Mouse (Mus musculus) MEL (cell line): Measurements from ENCODE around the gene Dennd4c.

Source experiments
- CTCF ChIP-seq, 3 experiments: IDR thresholded peaks in 2 of 3; conservative IDR thresholded peaks in 1 of 3; 2 replicates each; pipeline ENCODE4 v1.5.1; 2011 to 2012; ENCODE audit warnings: low read length in 3 of 3, low read depth in 2 of 3, mild to moderate bottlenecking in 2 of 3, improper control_type of control experiment in 1 of 3, inconsistent platforms in 1 of 3, mixed read lengths in 1 of 3, moderate library complexity in 1 of 3; ENCODE audit not compliant: control insufficient read depth in 1 of 3, insufficient read depth in 1 of 3, poor library complexity in 1 of 3, severe bottlenecking in 1 of 3
- EP300 ChIP-seq, 2 experiments: IDR thresholded peaks; 2 replicates each; pipeline ENCODE4 v1.6.1; 2011; ENCODE audit warnings: improper control_type of control experiment in 2 of 2, low read length in 2 of 2, low read depth in 1 of 2, mild to moderate bottlenecking in 1 of 2
- GATA1 ChIP-seq: IDR thresholded peaks from 2 replicates; pipeline ENCODE4 v1.6.1; 2011; ENCODE audit warnings: low read depth, low read length, improper control_type of control experiment
- JUND ChIP-seq: IDR thresholded peaks from 2 replicates; pipeline ENCODE4 v1.6.1; 2011; ENCODE audit warnings: low read depth, mild to moderate bottlenecking, improper control_type of control experiment, low read length
- MAX ChIP-seq: IDR thresholded peaks from 2 replicates; pipeline ENCODE4 v1.6.1; 2011; ENCODE audit warnings: low read length, improper control_type of control experiment
- NELFE ChIP-seq: IDR thresholded peaks from 2 replicates; pipeline ENCODE4 v1.6.1; 2011; ENCODE audit warnings: low read depth, low read length, improper control_type of control experiment
- POLR2A ChIP-seq, 2 experiments: IDR thresholded peaks; 2 replicates each; pipeline ENCODE4 v1.6.1; 2011 to 2012; ENCODE audit warnings: low read length in 2 of 2, mild to moderate bottlenecking in 2 of 2, control low read depth in 1 of 2, improper control_type of control experiment in 1 of 2, low read depth in 1 of 2, moderate library complexity in 1 of 2; ENCODE audit not compliant: control insufficient read depth in 1 of 2, insufficient read depth in 1 of 2, poor library complexity in 1 of 2
- RCOR1 ChIP-seq: IDR thresholded peaks from 2 replicates; pipeline ENCODE4 v1.6.1; 2012; ENCODE audit warnings: low read depth, mild to moderate bottlenecking, inconsistent platforms, low read length, improper control_type of control experiment
- SIN3A ChIP-seq: IDR thresholded peaks from 2 replicates; pipeline ENCODE4 v1.6.1; 2012; ENCODE audit warnings: low read length, improper control_type of control experiment, inconsistent platforms
- SMC3 ChIP-seq: IDR thresholded peaks from 2 replicates; pipeline ENCODE4 v1.6.1; 2011; ENCODE audit warnings: low read depth, low read length, improper control_type of control experiment
- USF1 ChIP-seq: IDR thresholded peaks from 2 replicates; pipeline ENCODE4 v1.6.1; 2014; ENCODE audit warnings: low read depth, mild to moderate bottlenecking, inconsistent platforms, low read length, improper control_type of control experiment, moderate library complexity
- USF2 ChIP-seq, 2 experiments: IDR thresholded peaks; 2 replicates each; pipeline ENCODE4 v1.6.1; 2011 to 2012; ENCODE audit warnings: improper control_type of control experiment in 2 of 2, low read length in 2 of 2, borderline replicate concordance in 1 of 2, inconsistent platforms in 1 of 2, low read depth in 1 of 2, mild to moderate bottlenecking in 1 of 2; ENCODE audit not compliant: insufficient read depth in 1 of 2
- ZC3H11A ChIP-seq: IDR thresholded peaks from 2 replicates; pipeline ENCODE4 v1.6.1; 2012; ENCODE audit warnings: low read depth, mild to moderate bottlenecking, inconsistent platforms, low read length, improper control_type of control experiment
- ZKSCAN1 ChIP-seq: IDR thresholded peaks from 2 replicates; pipeline ENCODE4 v1.6.1; 2012; ENCODE audit warnings: low read depth, mild to moderate bottlenecking, inconsistent platforms, low read length, improper control_type of control experiment, moderate library complexity

DNA sequence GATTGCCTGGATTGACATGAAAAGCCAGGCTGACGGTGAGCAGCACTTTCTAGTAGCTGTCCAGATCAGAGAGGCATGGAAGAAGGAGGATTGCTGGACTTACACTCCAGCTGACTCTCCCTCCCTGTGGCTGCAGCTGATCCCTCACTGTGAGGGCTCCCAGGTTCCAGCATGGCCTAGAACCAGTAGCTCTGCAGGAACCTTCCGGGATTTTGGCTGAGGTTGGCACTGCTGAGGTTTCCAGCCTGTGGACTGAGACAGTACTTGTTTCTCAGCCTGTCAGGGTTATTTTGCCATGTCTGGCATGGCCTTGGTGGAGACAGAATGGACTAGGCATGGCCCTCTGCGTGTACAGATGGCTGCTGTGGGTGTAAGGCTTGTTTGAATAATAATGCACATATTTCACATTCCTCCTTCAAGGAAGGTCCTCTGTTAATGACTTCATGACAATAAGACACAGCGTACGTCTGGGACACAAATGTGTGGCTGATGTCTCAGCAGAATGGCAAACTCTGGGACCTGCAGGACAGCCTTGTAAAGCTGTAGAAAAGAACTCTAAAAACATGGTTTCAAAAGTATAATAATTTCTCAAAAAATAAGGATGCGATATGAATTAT, 38.2 kb upstream of the Dennd4c start:
- TF ChIP-seq JUND (no peak), CTCF (IDR thresholded peaks at IDR 0.05 in 2 of 3, conservative IDR thresholded peaks at IDR 0.05 in 1 of 3; ENCODE audit: control insufficient read depth in 1 of 3, insufficient read depth in 1 of 3, low read depth in 2 of 3, low read length in 3 of 3, poor library complexity in 1 of 3, severe bottlenecking in 1 of 3) (no peak), MAX (no peak), GATA1 (no peak), ZC3H11A (no peak), SIN3A (no peak), ZKSCAN1 (no peak), RCOR1 (no peak), EP300 (IDR thresholded peaks at IDR 0.05; ENCODE audit: low read depth in 1 of 2, low read length in 2 of 2) (no peak), USF1 (no peak), POLR2A (IDR thresholded peaks at IDR 0.05; ENCODE audit: control insufficient read depth in 1 of 2, insufficient read depth in 1 of 2, low read depth in 1 of 2, low read length in 2 of 2, poor library complexity in 1 of 2) (no peak), USF2 (IDR thresholded peaks at IDR 0.05; ENCODE audit: borderline replicate concordance in 1 of 2, insufficient read depth in 1 of 2, low read depth in 1 of 2, low read length in 2 of 2) (no peak), SMC3 (no peak), NELFE (no peak)
